Mouse (Mus musculus) neural tube, embryonic 15.5 days (tissue): ENCODE results near the gene Fpr-rs4. TPM values are rescaled to one million over a fixed set of nuclear protein-coding genes. Genes with fewer than 3 reads are reported as not detected.
"Not testable (repeated sequence)": the region's sequence is repeated elsewhere in the genome, so short reads cannot be mapped to it uniquely, and the experiment has no call there.

Source experiments
- ATAC-seq: fragments of 200-750 bp; cut with Nextera tagmentation; 2 replicates; pipeline ENCODE4 v1.8.0; 2017; ENCODE audit warnings: mild to moderate bottlenecking, moderate TSS enrichment, moderate library complexity; ENCODE audit not compliant: low FRiP score
- H3K27ac ChIP-seq: fragments of 300-500 bp; sonication (generic); replicated peaks from 2 replicates; pipeline ENCODE4 v1.5.1; 2015; ENCODE audit warnings: mild to moderate bottlenecking, inconsistent platforms
- H3K27me3 ChIP-seq: fragments of 300-500 bp; sonication (generic); replicated peaks from 2 replicates; pipeline ENCODE4 v1.6.1; 2015; ENCODE audit warnings: inconsistent platforms
- H3K36me3 ChIP-seq: fragments of 300-500 bp; sonication (generic); 2 replicates; pipeline ENCODE4 v1.6.1; 2015; ENCODE audit warnings: inconsistent platforms
- H3K4me1 ChIP-seq: fragments of 300-500 bp; sonication (generic); 2 replicates; pipeline ENCODE4 v1.6.1; 2015; ENCODE audit warnings: inconsistent platforms
- H3K4me2 ChIP-seq: fragments of 300-500 bp; sonication (generic); 2 replicates; pipeline ENCODE4 v1.6.1; 2015; ENCODE audit warnings: inconsistent platforms, mild to moderate bottlenecking, moderate library complexity
- H3K4me3 ChIP-seq: fragments of 300-500 bp; sonication (generic); replicated peaks from 2 replicates; pipeline ENCODE4 v1.5.1; 2015; ENCODE audit warnings: mild to moderate bottlenecking, inconsistent platforms
- H3K9ac ChIP-seq: fragments of 300-500 bp; sonication (generic); replicated peaks from 2 replicates; pipeline ENCODE4 v1.6.1; 2015; ENCODE audit warnings: mild to moderate bottlenecking, inconsistent platforms
- H3K9me3 ChIP-seq: fragments of 300-500 bp; sonication (generic); replicated peaks from 2 replicates; pipeline ENCODE4 v1.6.1; 2016; ENCODE audit warnings: inconsistent platforms
- WGBS: fragments of 180-500 bp; shearing (Covaris S2); methylation state at CpG from one replicate; pipeline ENCODE4 v1.1.7; 2015; ENCODE audit warnings: mixed read lengths; 5-methylcytosine and 5-hydroxymethylcytosine counted together
- polyA plus RNA-seq: library from polyadenylated mRNA; unstranded; fragments of >200 nt; fragmentation: Nextera tagmentation; extraction: Ambion mirVana; gene quantifications from 2 replicates; pipeline ENCODE4 v1.2.1, GENCODE M21; 2015

The Fpr-rs4 gene
- not detected in 2 replicates for polyA plus RNA-seq

DNA sequence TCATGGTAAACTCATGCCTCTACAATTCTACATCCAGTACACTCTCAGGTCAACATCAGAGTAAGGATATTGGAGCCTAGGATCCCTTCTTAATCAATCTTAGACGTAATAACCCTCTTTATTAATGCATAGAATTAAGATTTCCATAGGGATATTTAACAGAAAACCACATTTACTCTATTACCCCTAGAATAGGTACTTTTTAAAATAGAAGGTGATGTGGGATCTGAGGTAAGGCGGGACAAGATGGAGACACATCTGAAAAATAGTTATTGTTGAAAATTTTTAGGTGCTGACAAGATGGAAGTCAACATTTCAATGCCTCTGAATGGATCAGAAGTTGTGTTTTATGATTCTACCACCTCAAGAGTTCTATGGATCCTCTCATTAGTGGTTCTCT is at the start of gene Fpr-rs4:
Gene Fpr-rs4, plus strand, starts transcription at position 301 of the 400 bp plus-strand sequence.
- Histone ChIP-seq H3K4me3 (no peak within 1 kb of the TSS), H3K4me1 (no peaks in the 10 kb centered on the region), H3K9ac (no peak within 1 kb of the TSS), H3K27ac (no peak within 1 kb of the TSS), H3K9me3 (no peaks in the 10 kb centered on the region), H3K27me3 (no peaks in the 10 kb centered on the region), H3K36me3 (no peaks in the 10 kb centered on the region), H3K4me2 (no peak within 1 kb of the TSS)
- WGBS = 62% methylated on average over 2 of the region's 2 CpGs
- no peak for ATAC-seq

DNA sequence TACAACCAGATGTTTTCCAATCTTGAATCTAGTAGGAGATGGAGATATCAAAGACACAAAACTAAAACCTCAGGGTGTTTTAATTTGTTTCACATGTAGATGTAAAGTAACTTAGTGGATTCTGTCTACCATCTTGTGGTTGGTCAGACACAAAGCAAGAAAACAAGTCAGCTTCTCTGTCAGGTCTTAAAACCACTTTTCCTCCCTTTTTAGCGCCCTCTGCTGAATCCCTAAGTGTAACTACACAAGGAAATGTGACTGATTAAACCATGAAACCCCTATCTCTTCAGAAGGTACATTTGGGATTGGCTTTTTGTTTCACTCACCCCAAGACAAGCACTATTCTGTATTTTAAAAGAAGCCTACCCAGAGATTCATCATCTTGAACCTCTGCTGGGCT is 48.1 kb upstream of the Fpr-rs4 start:
- Histone ChIP-seq H3K4me2 (no peak overlapping the region), H3K27me3 (no peaks in the 10 kb centered on the region), H3K9ac (no peak overlapping the region), H3K4me1 (no peaks in the 10 kb centered on the region), H3K36me3 (no peaks in the 10 kb centered on the region), H3K4me3 (no peak overlapping the region), H3K9me3 (no peaks in the 10 kb centered on the region; the same call in 1 of the 2 replicates), H3K27ac (no peak overlapping the region)
- 17% methylated on average over 1 of the region's 1 CpGs for WGBS
- no peak for ATAC-seq

DNA sequence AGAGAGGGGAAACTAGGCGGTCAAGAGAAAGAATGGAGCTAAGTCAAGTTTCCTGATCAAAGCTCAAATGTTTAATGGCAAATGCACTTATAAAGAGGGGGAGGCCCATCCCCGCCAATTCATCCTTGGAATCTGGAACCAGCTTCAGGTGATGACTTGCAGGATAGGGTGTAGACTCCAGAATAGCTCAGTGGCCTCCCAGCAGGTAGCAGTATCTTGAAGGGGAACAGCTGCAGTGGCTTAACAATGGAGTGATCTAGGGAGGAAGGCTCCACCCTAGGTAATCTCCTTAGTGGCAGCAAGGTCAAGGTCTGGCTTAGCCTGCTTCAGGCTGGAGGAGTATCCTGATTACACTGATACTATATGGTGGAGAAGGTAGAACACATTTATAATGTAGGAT is 40.3 kb upstream of the Fpr-rs4 start:
- ATAC-seq, H3K27me3 ChIP-seq, H3K9me3 ChIP-seq, H3K27ac ChIP-seq, H3K4me3 ChIP-seq, H3K36me3 ChIP-seq, H3K4me2 ChIP-seq, H3K9ac ChIP-seq, H3K4me1 ChIP-seq: not testable (repeated sequence)
- WGBS = 75% methylated on average over 2 of the region's 2 CpGs

DNA sequence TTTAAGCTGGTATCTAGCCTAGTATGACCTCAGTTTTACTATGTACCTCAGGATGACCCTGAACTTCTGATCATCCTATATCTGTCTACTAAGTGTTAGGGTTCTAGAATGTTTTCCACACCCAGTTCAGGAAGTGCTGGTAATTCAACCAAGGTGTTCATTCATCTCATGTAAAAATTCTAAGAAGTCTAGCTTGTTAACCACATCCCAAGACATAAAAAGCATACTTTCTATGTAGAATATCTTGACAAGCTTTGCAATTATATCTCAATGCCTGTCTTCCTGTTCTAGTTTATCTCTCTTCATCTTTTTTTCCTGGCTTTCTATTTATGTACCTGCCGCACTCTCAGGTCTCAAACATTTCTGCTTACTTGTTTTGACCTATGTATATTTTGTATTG is 16.8 kb upstream of the Fpr-rs4 start:
- 97% methylated on average over 1 of the region's 1 CpGs for WGBS

GRCm38 (mm10) chr17:18049124-18049523 is 27.6 kb downstream of the Fpr-rs4 start, which contains the start of gene Vmn2r124:
Gene Vmn2r124, plus strand, starts transcription at chr17:18049424.
- no peaks in the 10 kb centered on the region for H3K27me3 ChIP-seq
- no peak within 1 kb of the TSS for H3K27ac ChIP-seq
- H3K9ac ChIP-seq = no peak within 1 kb of the TSS
- no peaks in the 10 kb centered on the region for H3K36me3 ChIP-seq
- WGBS = 56% methylated on average over 2 of the region's 2 CpGs
- no peaks in the 10 kb centered on the region for H3K9me3 ChIP-seq
- ATAC-seq = no peak
- H3K4me3 ChIP-seq = no peak within 1 kb of the TSS
- H3K4me1 ChIP-seq = no peaks in the 10 kb centered on the region
- H3K4me2 ChIP-seq = no peak within 1 kb of the TSS

More for the DNA sequence above, 16.8 kb upstream of the Fpr-rs4 start:
- Histone ChIP-seq H3K36me3 (no peaks in the 10 kb centered on the region), H3K27ac (no peak overlapping the region), H3K9ac (no peak overlapping the region), H3K9me3 (0 out of 2 replicates have a peak, but pooled peaks cover 3% of the 10 kb centered on the region), H3K4me3 (no peak overlapping the region), H3K27me3 (no peaks in the 10 kb centered on the region), H3K4me2 (no peak overlapping the region), H3K4me1 (no peaks in the 10 kb centered on the region)
- no peak for ATAC-seq

Other genes starting within 250 kb of the Fpr-rs4 start
- gene Spaca6, start 194.6 kb upstream of the Fpr-rs4 start, polyA plus RNA-seq = 21.8 and 29.6 TPM in 2 replicates
- 1.4 and 1.9 TPM in 2 replicates for gene Has1, start 166.5 kb upstream of the Fpr-rs4 start, polyA plus RNA-seq
- gene Fpr1, start 137.8 kb upstream of the Fpr-rs4 start, polyA plus RNA-seq = 0.15 and 0.23 TPM in 2 replicates
- 0.44 TPM in 1 of 2 replicates, not detected in the other for gene Fpr2, start 133.9 kb upstream of the Fpr-rs4 start, polyA plus RNA-seq
- gene Fpr3, start 133.9 kb upstream of the Fpr-rs4 start, polyA plus RNA-seq = not detected in 2 replicates
- 0.03 TPM in 1 of 2 replicates, not detected in the other for gene Vmn2r124, start 27.7 kb downstream of the Fpr-rs4 start, polyA plus RNA-seq
- not detected in 2 replicates for gene Vmn2r91, start 63.3 kb downstream of the Fpr-rs4 start, polyA plus RNA-seq
- gene Vmn2r92, start 130.2 kb downstream of the Fpr-rs4 start, polyA plus RNA-seq = not detected in 2 replicates